Mouse (Mus musculus) monocyte, adult 5-6 weeks (primary cell): ENCODE measurements around the gene Thsd7b. TPM values are rescaled to one million over a fixed set of nuclear protein-coding genes. Genes with fewer than 3 reads are reported as not detected.
"Not testable (repeated sequence)": the region's sequence is repeated elsewhere in the genome, so short reads cannot be mapped to it uniquely, and the experiment has no call there.

Experiments used
- ATAC-seq: fragments of 153-309, 156-312 bp; replicated peaks from 2 replicates; pipeline ENCODE4 v1.8.0; 2017; ENCODE audit warnings: mild to moderate bottlenecking; ENCODE audit not compliant: low TSS enrichment, insufficient number of reproducible peaks, severe bottlenecking, poor library complexity, low FRiP score
- total RNA-seq: library from RNA; stranded (forward); fragments of 200-1000, 200-491, 200-594 nt; gene quantifications from 3 replicates; pipeline ENCODE4 v1.2.3, GENCODE M21; 2017

Thsd7b gene
- total RNA-seq, 1 experiment from 2014 or later: not detected

- ATAC-seq: no peak
Observed at GRCm38 (mm10) chr1:129600933-129601332, 327.8 kb downstream of the Thsd7b start.

GRCm38 (mm10) chr1:129602284-129602683 lies 329.2 kb downstream of the Thsd7b start:
- no peak for ATAC-seq

GRCm38 (mm10) chr1:129608395-129608794 lies 335.3 kb downstream of the Thsd7b start:
- no peak for ATAC-seq

GRCm38 (mm10) chr1:129616080-129616479 lies 343.0 kb downstream of the Thsd7b start:
- no peak for ATAC-seq

GRCm38 (mm10) chr1:129619440-129620301 lies 346.6 kb downstream of the Thsd7b start:
- ATAC-seq: no peak

DNA sequence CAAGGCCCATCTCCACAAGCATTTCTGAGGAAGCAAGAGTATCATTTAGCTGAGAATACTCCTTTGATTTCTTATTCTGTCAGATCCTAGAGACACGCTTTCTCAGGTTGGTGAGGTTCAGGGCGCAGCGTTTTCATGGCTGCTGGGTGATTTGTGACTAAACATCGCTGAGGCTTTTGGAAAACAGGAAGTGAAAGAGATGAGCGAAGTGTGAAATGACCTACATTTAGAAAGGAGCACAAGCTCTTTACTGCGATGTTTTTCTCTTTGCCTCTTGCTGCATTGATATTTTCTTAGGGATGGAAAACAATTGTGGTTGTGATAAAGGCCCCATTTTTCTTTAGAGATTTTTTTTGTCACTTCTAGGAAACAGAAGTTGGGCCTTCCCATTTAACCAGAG lies 351.4 kb downstream of the Thsd7b start:
- no peak for ATAC-seq

- ATAC-seq: no peak
Observed at GRCm38 (mm10) chr1:129635146-129635545, 362.0 kb downstream of the Thsd7b start.

DNA sequence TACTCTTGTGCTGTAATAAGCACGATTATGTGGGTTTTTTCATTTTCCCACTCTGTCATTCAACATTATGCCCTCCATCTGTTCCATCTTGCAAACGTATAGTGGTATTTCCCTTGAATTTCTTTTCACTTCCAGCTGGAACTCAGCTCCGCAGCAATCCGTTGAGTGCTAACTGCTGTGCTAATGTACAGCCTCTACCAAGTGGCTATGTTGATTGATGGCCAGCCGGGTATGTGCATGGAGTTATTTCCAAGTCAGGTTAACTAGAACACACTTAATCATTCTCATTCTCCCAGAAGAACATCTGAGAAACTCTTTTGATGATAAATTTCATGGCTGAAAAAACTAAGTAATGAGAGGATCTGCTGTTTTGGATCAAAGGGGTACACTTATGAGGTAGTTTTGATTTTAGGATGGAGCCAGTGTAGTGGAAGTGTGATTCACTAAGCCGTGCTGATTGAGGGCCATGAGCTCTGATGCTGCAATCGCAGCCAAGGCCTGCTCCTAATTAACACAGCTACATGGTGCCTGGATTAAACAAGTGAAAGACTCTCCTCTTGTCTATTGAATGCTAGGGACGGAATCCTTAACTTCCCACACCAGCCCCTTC lies 371.3 kb downstream of the Thsd7b start:
- no peak for ATAC-seq

- ATAC-seq: not testable (repeated sequence)
Observed at GRCm38 (mm10) chr1:129651448-129651847, 378.3 kb downstream of the Thsd7b start.

GRCm38 (mm10) chr1:129658045-129658444 lies 384.9 kb downstream of the Thsd7b start:
- ATAC-seq: no peak

GRCm38 (mm10) chr1:129675878-129676277 lies 402.8 kb downstream of the Thsd7b start:
- no peak for ATAC-seq

GRCm38 (mm10) chr1:129678851-129679250 lies 405.7 kb downstream of the Thsd7b start:
- ATAC-seq: no peak

GRCm38 (mm10) chr1:129705701-129706100 lies 432.6 kb downstream of the Thsd7b start:
- no peak for ATAC-seq

DNA sequence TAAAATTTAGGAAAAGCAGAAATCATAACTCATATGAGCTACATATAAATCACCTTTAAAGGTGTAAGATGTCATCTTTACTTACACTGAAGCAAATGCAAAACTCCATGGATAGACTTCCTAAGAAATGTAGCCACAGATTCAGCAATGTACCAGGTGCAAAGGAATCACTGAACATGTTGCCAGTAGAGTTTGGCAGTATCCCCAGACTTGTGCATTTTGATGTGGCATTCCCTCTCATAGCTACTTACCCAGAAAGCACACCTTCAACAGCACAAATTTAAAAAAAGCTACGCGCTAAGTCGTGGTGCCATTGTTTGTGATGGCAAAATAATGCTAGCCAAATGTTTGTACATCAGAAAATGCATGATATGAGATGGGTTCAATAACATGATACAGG lies 439.6 kb downstream of the Thsd7b start:
- no peak for ATAC-seq

DNA sequence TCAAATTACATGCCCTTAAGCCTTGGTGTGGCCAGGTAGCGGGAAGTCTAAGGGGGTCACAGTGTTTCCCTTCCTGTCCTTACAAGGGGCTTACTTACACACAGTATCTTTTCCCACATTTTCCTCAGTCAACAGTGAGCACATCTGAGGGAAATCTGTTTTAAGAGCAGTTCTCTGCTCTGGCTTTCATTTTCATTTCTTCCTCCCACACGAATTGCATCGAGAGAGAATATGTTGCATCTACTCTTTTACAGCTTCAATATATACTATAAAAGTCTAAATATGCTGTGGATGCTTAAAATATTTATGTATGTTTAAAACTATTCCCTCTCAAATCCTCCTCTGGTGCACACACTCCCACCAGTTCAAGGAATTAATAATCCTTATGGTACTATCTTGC lies 440.5 kb downstream of the Thsd7b start:
- no peak for ATAC-seq

- ATAC-seq: no peak
Observed at GRCm38 (mm10) chr1:129719592-129719991, 446.5 kb downstream of the Thsd7b start.

DNA sequence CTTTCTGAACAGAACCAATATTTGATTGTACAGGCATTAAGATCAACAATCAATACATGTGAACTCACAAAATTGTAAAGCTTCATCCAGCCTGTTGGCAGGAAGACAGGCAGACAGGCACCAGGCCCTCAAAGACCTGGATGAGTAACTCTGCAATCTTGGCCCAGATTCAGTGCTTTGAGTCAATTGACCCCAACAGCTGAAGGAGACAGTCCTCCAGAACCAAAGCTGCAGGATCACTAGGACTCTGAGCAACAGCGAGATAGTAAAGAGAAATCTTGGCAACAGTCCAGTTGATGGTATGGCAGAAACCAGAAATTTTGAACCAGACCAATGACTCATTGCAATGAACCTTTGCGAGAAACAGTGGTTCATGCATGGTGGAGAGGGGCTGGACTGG lies 458.9 kb downstream of the Thsd7b start:
- no peak for ATAC-seq

DNA sequence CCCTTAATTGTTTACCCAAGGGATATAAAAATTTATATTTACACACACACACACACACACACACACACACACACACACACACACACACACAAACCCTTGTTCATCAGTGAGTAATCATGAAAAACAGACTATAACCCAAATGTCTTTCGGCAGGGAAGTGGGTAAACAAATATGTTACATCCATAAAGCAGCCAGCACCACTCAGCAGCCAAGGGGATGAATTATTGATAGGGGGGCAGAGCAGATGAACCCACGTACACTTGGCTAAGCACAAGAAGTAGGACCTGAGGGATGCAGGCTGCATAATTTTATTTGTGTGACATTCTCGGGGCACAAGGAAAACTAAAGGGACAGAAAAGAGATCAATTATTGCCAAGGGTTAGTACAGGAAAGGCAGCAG lies 474.5 kb downstream of the Thsd7b start:
- ATAC-seq: no peak

DNA sequence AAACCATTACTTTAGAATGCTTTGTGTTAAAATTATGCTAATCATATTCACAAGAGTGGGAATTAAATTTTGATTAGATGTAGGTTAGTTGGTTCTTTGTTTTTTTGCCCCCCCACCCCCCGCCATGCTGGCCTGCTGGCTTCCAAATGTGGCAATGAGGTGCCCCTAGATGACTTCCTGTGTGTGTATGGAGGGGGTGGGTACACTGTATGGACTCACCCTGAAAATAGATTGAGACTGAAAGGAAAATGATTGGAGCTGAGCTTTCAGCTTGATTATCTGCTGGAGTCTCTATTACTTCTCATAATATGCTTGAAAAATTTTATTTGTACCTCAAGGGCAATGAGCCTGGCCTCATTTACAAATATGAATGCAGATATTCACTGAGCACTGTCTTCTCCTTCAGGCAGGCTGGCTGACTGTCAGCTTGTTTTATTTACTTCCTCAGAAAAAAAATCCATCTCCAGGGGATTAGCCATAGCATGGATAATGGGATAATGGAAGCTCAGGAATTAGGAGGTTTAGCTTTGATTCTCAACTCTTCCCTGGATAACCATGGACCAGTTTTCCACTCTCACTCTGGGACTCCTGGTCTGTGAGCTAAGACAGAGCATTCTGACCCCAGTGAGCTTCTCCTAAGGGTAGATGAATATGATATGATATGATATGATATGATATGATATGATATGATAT lies 483.6 kb downstream of the Thsd7b start:
- ATAC-seq: no peak

GRCm38 (mm10) chr1:129759003-129759402 lies 485.9 kb downstream of the Thsd7b start:
- no peak for ATAC-seq
